Mouse (Mus musculus) stomach, embryonic 15.5 days (tissue): ENCODE results near the gene Zfp235. TPM values are rescaled to one million over a fixed set of nuclear protein-coding genes. Genes with fewer than 3 reads are reported as not detected.
A peak's percentile ranks its signal among the peaks of the same experiment; 100 is the strongest.

Experiments used
- ATAC-seq: fragments of 200-750 bp; cut with Nextera tagmentation; 2 replicates; pipeline ENCODE4 v1.8.0; 2017; ENCODE audit warnings: low read depth, moderate number of reproducible peaks, moderate TSS enrichment; ENCODE audit not compliant: insufficient read depth, low FRiP score
- H3K27ac ChIP-seq: fragments of 300-500 bp; sonication (generic); 2 replicates; pipeline ENCODE4 v1.5.1; 2015; ENCODE audit warnings: mild to moderate bottlenecking, inconsistent platforms
- H3K27me3 ChIP-seq: fragments of 300-500 bp; sonication (generic); replicated peaks from 2 replicates; pipeline ENCODE4 v1.6.1; 2015; ENCODE audit warnings: inconsistent platforms
- H3K36me3 ChIP-seq: fragments of 300-500 bp; sonication (generic); 2 replicates; pipeline ENCODE4 v1.6.1; 2015; ENCODE audit warnings: inconsistent platforms
- H3K4me1 ChIP-seq: fragments of 300-500 bp; sonication (generic); 2 replicates; pipeline ENCODE4 v1.6.1; 2015; ENCODE audit warnings: inconsistent platforms
- H3K4me2 ChIP-seq: fragments of 300-500 bp; sonication (generic); 2 replicates; pipeline ENCODE4 v1.6.1; 2015; ENCODE audit warnings: mild to moderate bottlenecking, inconsistent platforms
- H3K4me3 ChIP-seq: fragments of 300-500 bp; sonication (generic); replicated peaks from 2 replicates; pipeline ENCODE4 v1.5.1; 2015; ENCODE audit warnings: inconsistent platforms
- H3K9ac ChIP-seq: fragments of 300-500 bp; sonication (generic); 2 replicates; pipeline ENCODE4 v1.6.1; 2015; ENCODE audit warnings: inconsistent platforms
- H3K9me3 ChIP-seq: fragments of 300-500 bp; sonication (generic); 2 replicates; pipeline ENCODE4 v1.6.1; 2016; ENCODE audit warnings: inconsistent platforms
- WGBS: fragments of 180-500 bp; shearing (Covaris S2); methylation state at CpG from one replicate; pipeline ENCODE4 v1.1.7; 2015; 5-methylcytosine and 5-hydroxymethylcytosine counted together
- polyA plus RNA-seq: library from polyadenylated mRNA; unstranded; fragments of >200 nt; fragmentation: Nextera tagmentation; extraction: Ambion mirVana; gene quantifications from 2 replicates; pipeline ENCODE4 v1.2.1, GENCODE M21; 2015

Zfp235 gene
- 13.5 and 14.0 TPM in 2 replicates for polyA plus RNA-seq

DNA sequence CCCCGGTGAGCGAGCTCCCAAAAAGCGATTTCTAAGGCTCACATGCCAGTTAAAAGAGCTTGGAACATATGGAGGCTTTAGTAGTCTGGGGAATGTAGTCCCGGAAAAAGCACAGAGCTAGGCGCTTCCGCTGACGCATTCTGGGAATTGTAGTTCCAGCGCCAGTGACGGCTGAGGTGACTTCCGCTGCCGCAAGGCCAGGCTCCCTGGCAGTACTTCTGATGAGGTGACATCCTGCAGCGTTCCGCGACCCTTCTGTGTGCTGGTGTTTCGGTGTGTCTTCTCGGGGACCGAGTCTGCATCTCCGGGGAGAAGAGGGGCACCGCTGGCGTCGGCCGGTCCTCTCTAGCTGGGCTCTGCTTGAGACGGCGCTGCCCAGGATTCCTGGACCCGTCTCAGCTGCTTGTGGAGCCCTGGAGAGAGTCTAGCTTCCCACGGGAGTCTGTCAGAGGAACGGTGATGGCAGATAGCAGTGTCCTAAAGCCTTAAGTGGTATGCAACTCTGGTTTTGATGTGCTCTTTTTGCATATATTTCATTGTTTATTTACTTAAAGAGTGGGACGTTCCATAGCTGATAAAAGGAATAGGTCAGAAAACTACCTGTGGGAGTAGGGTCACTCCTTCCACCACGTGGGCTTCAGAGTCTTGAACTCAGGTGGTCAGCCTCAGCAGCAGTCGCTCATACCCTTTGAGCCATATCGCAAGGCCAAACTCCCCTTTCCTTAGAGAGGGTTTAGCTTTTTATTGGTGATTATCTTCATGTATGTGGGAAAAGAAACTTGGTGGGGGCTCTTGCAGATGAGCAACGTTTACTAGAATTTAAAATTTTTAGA is at the start of gene Zfp235:
Gene Zfp235, plus strand, starts transcription at position 174 of the 833 bp plus-strand sequence.
- H3K9me3 ChIP-seq = no peaks in the 10 kb centered on the region
- H3K4me1 ChIP-seq = peaks cover 7% of the 10 kb centered on the region; the same call in 1 of the 2 replicates
- 3% methylated on average over 32 of the region's 32 CpGs for WGBS
- H3K27ac ChIP-seq = no peak within 1 kb of the TSS
- peaks cover 16% of the 10 kb centered on the region for H3K36me3 ChIP-seq
- peak within 1 kb of the TSS; percentile 61 for H3K4me2 ChIP-seq
- H3K27me3 ChIP-seq = no peaks in the 10 kb centered on the region
- peak; percentile 94 for ATAC-seq
- H3K9ac ChIP-seq = peak within 1 kb of the TSS; percentile 70
- peak within 1 kb of the TSS; percentile 74 for H3K4me3 ChIP-seq

DNA sequence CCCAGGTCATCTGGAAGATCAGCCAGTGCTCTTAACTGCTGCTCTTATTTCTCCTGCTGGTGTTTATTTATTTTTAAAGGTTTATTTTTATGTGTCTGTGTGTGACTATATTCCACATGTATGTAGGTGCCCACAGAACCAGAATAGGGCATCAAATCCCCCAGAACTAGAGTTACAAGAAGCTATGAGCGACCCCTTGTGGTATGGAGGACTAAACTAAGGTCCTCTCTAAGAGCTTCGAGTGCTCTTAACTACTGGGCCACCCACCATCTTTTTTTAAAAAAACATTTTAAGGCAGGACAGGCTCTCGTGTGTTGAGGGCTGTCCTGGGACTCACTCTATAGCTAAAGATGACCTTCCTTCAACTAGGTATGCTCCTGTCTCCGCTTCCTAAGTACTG is 47.1 kb upstream of the Zfp235 start:
- H3K36me3 ChIP-seq = peaks cover 19% of the 10 kb centered on the region
- no peak overlapping the region for H3K4me3 ChIP-seq
- 91% methylated on average over 4 of the region's 4 CpGs for WGBS
- no peak for ATAC-seq
- no peak overlapping the region for H3K9ac ChIP-seq
- no peaks in the 10 kb centered on the region for H3K27me3 ChIP-seq
- H3K27ac ChIP-seq = no peak overlapping the region
- no peak overlapping the region for H3K4me2 ChIP-seq
- H3K4me1 ChIP-seq = peaks cover 7% of the 10 kb centered on the region; the same call in 1 of the 2 replicates
- H3K9me3 ChIP-seq = no peaks in the 10 kb centered on the region

DNA sequence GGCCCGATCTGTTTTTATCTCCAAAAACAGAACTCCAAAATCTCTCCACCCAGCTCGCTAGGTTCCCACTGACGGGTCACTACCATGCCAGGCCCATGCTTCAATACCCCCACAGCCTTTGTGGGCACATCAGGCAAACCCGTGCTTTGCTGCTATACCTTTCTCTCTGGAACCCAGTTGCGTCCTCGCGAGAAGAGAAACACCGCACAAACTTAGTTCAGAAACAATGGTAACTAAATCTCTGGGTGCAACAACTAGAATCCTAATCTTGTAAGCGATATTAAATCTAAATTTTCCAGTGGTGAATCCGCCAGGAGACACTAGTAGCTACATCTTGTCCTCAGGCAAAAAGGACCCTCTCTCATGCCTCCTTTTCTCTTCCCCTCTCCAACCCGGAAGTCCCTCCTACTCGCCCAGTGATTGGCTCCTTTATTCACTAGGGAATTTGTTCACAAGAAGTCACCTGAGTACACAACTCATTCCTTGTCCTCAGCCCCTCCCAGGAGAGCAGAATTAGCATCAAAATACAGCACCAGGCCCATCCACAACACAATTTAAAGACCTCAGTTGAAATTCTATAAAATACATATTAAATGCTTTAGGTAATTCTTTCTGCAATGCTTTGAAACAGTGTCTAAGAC is 46.4 kb upstream of the Zfp235 start:
- Histone ChIP-seq H3K27me3 (no peaks in the 10 kb centered on the region), H3K9me3 (no peaks in the 10 kb centered on the region), H3K4me3 (no peak overlapping the region), H3K4me2 (no peak overlapping the region), H3K9ac (no peak overlapping the region), H3K4me1 (peaks cover 4% of the 10 kb centered on the region; the same call in 1 of the 2 replicates), H3K27ac (no peak overlapping the region), H3K36me3 (peaks cover 19% of the 10 kb centered on the region)
- WGBS = 94% methylated on average over 12 of the region's 12 CpGs
- ATAC-seq = no peak

DNA sequence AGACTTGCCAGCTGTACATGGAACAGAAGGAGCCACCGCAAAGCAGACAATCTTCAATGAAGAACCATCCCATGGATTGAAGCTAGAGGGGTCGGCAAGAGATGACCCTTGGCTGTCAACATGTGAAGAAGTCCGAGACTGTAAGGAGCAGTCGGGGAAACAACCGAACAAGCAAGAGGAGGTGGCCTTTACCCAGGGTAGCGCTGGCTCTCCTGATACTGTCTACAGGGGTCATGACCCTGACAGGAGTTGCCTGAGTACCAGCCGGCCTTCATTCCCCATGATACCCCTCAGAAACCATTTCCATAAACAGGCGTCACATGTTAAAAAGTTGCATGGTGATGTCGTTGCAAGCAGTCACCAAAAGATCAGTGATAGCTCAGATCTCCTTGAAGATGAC is 29.6 kb upstream of the Zfp235 start:
- H3K36me3 ChIP-seq = peaks cover 96% of the 10 kb centered on the region
- peaks cover 41% of the 10 kb centered on the region for H3K9me3 ChIP-seq
- no peak for ATAC-seq
- no peak overlapping the region for H3K4me2 ChIP-seq
- H3K27me3 ChIP-seq = no peaks in the 10 kb centered on the region
- 94% methylated on average over 9 of the region's 9 CpGs for WGBS
- H3K9ac ChIP-seq = no peak overlapping the region
- no peaks in the 10 kb centered on the region for H3K4me1 ChIP-seq
- no peak overlapping the region for H3K27ac ChIP-seq
- no peak overlapping the region for H3K4me3 ChIP-seq

DNA sequence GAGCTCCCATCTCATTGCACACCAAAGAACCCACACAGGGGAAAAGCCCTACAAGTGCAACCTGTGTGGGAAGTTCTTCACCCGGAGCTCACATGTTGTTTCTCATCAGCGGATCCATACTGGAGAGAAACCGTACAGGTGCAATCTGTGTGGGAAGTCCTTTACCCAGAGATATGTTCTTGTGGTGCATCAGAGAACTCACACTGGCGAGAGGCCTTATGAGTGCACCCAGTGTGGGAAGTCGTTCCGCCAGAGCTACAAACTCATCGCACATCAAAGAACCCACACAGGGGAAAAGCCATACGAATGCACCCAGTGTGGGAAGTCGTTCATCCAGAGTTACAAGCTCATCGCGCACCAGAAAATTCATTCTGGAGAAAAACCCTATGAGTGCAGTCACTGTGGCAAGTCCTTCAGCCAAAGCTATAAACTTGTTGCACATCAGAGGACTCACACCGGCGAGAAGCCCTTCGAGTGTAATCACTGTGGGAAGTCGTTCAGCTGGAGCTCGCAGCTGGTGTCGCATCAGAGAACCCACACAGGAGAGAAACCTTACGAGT is 28.7 kb upstream of the Zfp235 start:
- peaks cover 88% of the 10 kb centered on the region for H3K36me3 ChIP-seq
- H3K4me2 ChIP-seq = no peak overlapping the region
- no peak overlapping the region for H3K9ac ChIP-seq
- ATAC-seq = no peak
- H3K4me3 ChIP-seq = no peak overlapping the region
- 93% methylated on average over 18 of the region's 18 CpGs for WGBS
- no peaks in the 10 kb centered on the region for H3K4me1 ChIP-seq
- peaks cover 41% of the 10 kb centered on the region for H3K9me3 ChIP-seq
- H3K27me3 ChIP-seq = no peaks in the 10 kb centered on the region
- H3K27ac ChIP-seq = no peak overlapping the region

DNA sequence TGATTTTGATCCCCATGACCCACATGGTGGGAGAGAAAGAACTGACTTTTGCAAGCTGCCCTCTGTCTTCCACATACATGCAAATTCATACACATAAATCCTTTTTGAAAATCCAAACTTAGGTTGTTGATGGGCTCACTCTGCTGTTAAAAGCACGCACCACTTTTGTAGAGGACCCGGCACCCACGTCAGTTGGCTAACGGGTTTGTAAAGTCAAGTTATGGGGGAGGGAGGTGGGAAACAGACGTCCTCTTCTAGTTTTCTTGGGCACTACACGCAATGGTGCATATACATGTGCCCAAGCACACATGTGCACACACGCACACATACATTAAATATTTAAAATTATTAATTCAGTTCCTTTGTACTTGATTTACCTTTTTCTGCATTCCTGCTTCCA is 23.1 kb upstream of the Zfp235 start:
- 95% methylated on average over 7 of the region's 7 CpGs for WGBS
- H3K4me3 ChIP-seq = no peak overlapping the region
- ATAC-seq = no peak
- H3K4me1 ChIP-seq = peaks cover 5% of the 10 kb centered on the region; the same call in 1 of the 2 replicates
- no peaks in the 10 kb centered on the region for H3K27me3 ChIP-seq
- H3K36me3 ChIP-seq = peaks cover 32% of the 10 kb centered on the region
- peaks cover 18% of the 10 kb centered on the region for H3K9me3 ChIP-seq
- H3K4me2 ChIP-seq = no peak overlapping the region
- no peak overlapping the region for H3K9ac ChIP-seq
- no peak overlapping the region for H3K27ac ChIP-seq

DNA sequence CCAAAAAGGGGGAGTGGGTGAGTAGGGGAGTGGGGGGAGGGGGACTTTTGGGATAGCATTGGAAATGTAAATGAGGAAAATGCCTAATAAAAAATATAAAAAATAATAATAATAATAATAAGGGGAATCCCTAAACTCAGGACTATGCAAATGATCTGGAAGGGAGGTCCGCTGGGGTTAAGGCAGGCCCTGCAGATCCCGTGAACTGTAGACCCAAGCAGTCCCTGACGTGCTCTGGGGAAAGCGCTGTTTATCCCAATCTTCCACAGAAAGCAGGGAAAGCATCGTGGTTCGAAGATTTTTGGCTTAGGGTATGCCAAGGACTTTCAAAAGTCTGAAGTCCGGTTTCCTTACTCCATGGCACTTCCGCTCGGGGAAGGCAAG is 22.2 kb upstream of the Zfp235 start:
- Histone ChIP-seq H3K36me3 (peaks cover 23% of the 10 kb centered on the region), H3K4me1 (peaks cover 5% of the 10 kb centered on the region; the same call in 1 of the 2 replicates), H3K27ac (peak overlapping the region; percentile 83), H3K9ac (no peak overlapping the region), H3K4me2 (peak overlapping the region; percentile 72), H3K27me3 (no peaks in the 10 kb centered on the region), H3K9me3 (peaks cover 9% of the 10 kb centered on the region), H3K4me3 (peak overlapping the region; percentile 65)
- no peak for ATAC-seq
- WGBS = 4% methylated on average over 9 of the region's 9 CpGs

DNA sequence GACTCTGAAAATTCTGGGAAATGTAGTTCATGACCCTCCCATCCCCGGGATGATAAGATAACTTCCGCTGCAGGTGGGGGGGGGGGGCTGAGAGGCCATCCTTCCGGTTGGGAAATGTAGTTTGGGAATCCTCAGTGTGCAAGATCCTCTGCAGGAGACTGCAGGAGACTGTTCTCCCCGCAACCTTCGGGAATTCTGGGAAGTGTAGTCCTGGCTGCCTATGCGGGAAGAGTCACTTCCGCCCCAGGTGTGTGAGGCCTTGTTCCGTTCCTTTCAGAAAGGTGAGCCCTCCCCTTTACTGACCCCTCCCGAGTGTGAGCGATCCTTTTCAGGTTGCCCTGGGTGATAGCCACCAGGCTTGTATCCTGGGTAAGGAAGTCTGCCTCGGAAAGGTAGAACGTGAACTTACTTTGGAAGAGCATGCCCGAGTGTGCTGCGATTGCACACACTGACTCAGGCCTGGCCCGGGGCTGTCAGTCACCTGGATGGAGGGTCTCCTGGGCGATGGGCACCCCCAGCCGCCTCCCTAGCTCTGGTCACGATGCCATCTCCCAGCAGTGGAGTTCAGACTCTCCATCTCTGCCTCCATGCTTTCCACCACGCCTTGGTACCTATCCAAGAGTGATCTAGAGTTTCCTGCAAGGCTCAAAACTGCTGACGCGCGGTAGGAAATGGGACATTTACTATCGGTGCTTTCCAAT is 21.7 kb upstream of the Zfp235 start, which contains the start of gene Zfp112:
Gene Zfp112, plus strand, starts transcription at position 159 of the 701 bp plus-strand sequence.
- WGBS = under 1% methylated on average over 23 of the region's 23 CpGs
- peak within 1 kb of the TSS; percentile 83 for H3K27ac ChIP-seq
- peak; percentile 95 for ATAC-seq
- peak within 1 kb of the TSS; percentile 72 for H3K4me2 ChIP-seq
- H3K36me3 ChIP-seq = peaks cover 17% of the 10 kb centered on the region
- H3K9ac ChIP-seq = peak within 1 kb of the TSS; percentile 38
- peak within 1 kb of the TSS; percentile 65 for H3K4me3 ChIP-seq
- H3K4me1 ChIP-seq = peaks cover 5% of the 10 kb centered on the region; the same call in 1 of the 2 replicates
- H3K9me3 ChIP-seq = peaks cover 7% of the 10 kb centered on the region; the same call in 1 of the 2 replicates
- no peaks in the 10 kb centered on the region for H3K27me3 ChIP-seq

DNA sequence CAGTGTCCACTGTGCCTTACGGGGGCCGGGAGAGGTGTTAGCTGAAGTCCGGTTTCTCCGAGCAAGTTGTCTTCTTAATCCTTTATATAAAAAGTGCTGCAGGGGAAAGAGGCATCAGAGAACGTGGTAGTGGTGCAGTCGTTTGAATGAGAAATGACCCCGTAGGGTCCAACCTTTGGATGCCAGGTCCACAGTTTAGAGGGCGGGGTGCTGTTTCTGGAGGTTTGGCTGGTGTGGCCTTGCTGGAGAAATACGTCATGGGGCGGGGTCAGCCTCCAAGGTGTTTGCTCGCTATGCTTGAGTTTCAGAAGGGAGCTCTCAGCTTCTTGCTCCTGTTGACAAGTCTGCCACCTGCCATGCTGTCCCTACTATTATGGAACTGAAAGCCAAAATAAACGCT is 21.0 kb upstream of the Zfp235 start:
- Histone ChIP-seq H3K4me1 (peaks cover 5% of the 10 kb centered on the region; the same call in 1 of the 2 replicates), H3K4me2 (peak overlapping the region; percentile 72), H3K36me3 (peaks cover 11% of the 10 kb centered on the region), H3K9ac (peak overlapping the region; percentile 38), H3K27ac (peak overlapping the region; percentile 80), H3K9me3 (peaks cover 2% of the 10 kb centered on the region; the same call in 1 of the 2 replicates), H3K27me3 (no peaks in the 10 kb centered on the region), H3K4me3 (peak overlapping the region; percentile 65)
- WGBS = 14% methylated on average over 12 of the region's 12 CpGs
- ATAC-seq = peak; percentile 69

DNA sequence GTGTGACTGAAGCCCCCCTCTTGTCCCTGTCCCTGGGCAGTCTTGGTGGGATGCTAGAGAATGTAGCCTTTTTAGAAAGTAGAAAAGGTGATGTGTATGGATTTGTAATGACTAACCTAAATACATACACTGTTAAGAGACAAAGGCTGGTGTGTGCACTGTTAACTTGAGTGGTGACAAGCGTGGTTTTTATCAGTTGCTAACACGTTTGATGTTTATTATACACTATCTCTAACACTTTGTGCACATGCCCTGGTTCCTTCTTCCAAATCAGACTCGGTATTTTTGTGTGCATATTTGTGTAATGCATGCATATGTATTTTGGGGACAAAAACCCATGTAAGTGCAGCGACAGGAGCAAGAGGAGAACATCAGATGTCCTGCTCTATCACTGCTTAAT is 17.3 kb upstream of the Zfp235 start:
- no peaks in the 10 kb centered on the region for H3K9me3 ChIP-seq
- 66% methylated on average over 4 of the region's 4 CpGs for WGBS
- ATAC-seq = no peak
- no peak overlapping the region for H3K9ac ChIP-seq
- H3K27ac ChIP-seq = no peak overlapping the region
- no peaks in the 10 kb centered on the region for H3K36me3 ChIP-seq
- no peak overlapping the region for H3K4me3 ChIP-seq
- H3K27me3 ChIP-seq = no peaks in the 10 kb centered on the region
- no peak overlapping the region for H3K4me2 ChIP-seq
- H3K4me1 ChIP-seq = peaks cover 5% of the 10 kb centered on the region; the same call in 1 of the 2 replicates

DNA sequence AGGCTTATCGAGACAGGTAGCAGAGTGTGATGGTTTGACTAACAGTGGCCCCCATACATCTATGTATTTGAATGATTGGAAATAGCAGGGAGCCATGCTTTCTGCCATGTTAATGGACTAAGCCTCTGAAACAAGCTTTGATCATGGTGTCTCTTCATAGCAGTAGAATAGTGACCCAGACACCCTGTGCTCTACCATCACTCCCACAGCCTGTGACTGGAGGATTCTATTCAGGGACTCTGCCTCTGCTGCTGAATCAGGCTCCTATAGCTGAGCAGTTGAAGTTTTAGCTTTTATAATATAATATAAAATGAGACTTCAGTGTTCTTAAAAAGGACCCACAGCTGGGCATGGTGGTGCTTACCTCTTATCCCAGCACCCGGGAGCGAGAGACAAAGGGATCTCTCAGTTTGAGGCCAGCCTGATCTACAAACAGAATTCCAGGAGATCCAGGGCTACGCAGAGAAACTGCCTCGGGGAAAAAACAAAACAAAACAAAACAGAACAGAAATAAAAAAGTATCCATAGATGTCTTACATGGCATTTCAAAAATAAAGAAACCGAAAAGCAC is 459 bp upstream of the Zfp235 start:
- WGBS = 19% methylated on average over 6 of the region's 6 CpGs
- H3K4me2 ChIP-seq = peak overlapping the region; percentile 61
- H3K27ac ChIP-seq = no peak overlapping the region
- H3K9ac ChIP-seq = peak overlapping the region; percentile 32; the same call in 1 of the 2 replicates
- H3K4me1 ChIP-seq = peaks cover 7% of the 10 kb centered on the region; the same call in 1 of the 2 replicates
- H3K27me3 ChIP-seq = no peaks in the 10 kb centered on the region
- H3K36me3 ChIP-seq = peaks cover 13% of the 10 kb centered on the region
- peak overlapping the region; percentile 74 for H3K4me3 ChIP-seq
- H3K9me3 ChIP-seq = no peaks in the 10 kb centered on the region
- ATAC-seq = no peak
